Mouse (Mus musculus) heart, postnatal 36 days (tissue): ENCODE measurements around the gene Ass1. TPM values are rescaled to one million over a fixed set of nuclear protein-coding genes. Genes with fewer than 3 reads are reported as not detected.
"Not testable (repeated sequence)": the region's sequence is repeated elsewhere in the genome, so short reads cannot be mapped to it uniquely, and the experiment has no call there.

Experiments used
- DNase-seq, 2 experiments: peaks; one replicate each; pipeline ENCODE4 v3.0.0; 2021 to 2022
- intact Hi-C: fragments of 180-260 bp; cut with DNase I; formaldehyde crosslinking; loops from one replicate; pipeline ENCODE4 v1.15.1; 2025
- total RNA-seq, 2 experiments: library from RNA; stranded (reverse); gene quantifications; 2 replicates each; pipeline ENCODE4 v1.2.3; 2021

Ass1 gene
- total RNA-seq, 2 experiments from 2014 or later = 3.9 to 6.8 TPM

DNA sequence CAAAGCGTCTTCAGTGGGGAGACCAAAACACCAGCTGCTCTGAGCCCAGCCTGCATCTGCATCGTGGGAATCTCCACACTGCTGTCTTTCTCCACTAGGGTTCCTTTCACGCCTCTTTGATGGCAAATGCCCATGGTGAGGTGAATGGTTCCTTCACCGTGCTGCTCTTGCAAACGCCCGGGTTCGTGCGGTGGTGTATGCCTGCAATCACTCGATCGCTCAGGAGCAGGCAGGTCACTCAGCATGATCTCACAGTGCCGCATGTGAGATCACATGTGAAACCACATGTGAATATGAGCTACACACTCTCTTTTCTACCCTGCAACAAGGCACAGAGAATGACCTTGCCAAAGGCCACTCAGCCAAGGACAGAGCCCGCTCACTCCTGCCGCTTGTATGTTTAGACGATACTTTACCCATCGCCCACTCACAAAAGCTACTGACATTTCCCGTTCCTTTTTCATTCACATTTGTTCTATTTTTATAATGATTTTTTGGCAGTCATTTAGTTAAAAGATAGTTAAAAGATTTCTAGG, 51.9 kb downstream of the Ass1 start:
- DNase-seq = no peak
- intact Hi-C loops = no loop called here

DNA sequence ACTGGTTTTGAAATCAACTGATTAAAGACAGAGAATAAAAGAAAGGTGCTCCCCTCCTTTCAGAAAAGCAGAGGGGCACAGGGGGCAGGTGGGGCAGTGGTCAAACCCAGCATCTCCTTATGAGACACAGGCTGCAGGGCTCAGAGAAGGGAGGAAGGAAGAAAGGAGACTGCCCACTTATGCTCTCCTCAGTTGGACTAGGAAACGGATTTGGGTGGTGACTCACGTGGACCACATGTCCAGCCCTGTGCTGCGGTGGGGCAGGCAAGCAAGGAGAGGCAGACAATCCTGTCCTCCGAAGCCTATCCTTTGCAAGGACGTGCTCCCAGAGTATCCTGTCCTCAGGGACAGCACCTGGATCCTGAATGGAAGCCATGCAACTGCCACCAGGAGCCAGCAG, 54.6 kb downstream of the Ass1 start:
- intact Hi-C loops = no loop called here
- no peak for DNase-seq

DNA sequence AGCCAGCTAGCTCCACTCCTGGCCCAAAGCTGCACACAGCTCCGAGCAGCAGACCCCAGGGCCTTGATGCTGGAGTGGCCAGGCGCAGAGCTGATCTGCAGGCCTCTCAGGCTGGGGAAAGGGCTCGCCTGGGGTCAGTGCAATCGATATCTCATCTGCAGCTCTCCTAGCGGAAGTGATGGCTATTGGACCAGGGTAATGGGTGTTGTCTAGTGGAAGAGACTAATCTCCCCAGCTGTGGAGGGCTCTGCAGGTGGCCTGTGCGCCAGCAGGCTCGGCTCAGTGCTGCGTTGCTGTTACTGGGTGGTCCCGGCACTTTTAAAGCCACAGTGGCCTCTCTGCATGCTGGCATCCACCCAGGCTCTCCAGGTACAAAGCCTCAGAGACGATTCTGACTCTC, 55.8 kb downstream of the Ass1 start:
- intact Hi-C loops = no loop called here
- DNase-seq = no peak

DNA sequence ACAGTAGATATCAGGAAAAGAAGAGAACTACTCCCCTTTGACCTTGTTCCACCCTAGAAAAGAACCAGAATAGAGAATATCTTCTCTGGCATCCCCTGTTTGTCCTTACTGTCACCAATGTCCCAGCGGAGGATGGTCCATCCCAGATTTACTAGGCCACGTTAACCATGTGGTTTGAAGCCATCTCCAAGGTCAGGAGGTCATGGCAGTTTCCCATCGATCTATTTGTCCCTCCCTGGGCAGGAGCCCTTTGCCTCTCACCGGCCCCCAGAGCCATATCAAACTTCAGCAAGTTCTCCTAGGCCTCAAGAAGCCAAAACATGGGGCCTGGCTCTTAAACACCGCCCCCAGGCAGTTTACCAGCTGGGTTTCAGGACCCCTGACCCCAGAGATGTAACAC, 60.2 kb downstream of the Ass1 start:
- DNase-seq = no peak
- intact Hi-C loops = no loop called here

DNA sequence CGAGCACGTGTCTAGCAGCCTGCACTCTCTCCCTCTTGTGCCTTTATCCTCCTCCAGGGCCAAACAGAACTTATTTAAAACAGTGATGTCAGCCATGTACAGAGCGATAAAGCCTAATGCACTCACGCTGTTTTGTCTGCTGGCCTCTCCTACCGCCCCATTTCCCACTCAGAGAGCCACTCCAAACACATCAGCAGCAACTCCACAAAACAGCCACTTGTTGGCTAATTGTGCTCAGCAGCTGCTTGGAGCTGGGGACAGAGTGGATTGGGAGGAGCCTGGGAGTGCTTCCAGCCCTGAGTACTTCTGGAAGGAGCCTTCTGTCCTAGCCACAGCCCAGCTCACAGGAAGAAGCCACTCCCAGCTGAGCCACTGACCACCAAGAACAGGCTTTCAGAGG, 67.0 kb downstream of the Ass1 start:
- intact Hi-C loops = no loop called here
- DNase-seq = peak; percentile 52 to 66

DNA sequence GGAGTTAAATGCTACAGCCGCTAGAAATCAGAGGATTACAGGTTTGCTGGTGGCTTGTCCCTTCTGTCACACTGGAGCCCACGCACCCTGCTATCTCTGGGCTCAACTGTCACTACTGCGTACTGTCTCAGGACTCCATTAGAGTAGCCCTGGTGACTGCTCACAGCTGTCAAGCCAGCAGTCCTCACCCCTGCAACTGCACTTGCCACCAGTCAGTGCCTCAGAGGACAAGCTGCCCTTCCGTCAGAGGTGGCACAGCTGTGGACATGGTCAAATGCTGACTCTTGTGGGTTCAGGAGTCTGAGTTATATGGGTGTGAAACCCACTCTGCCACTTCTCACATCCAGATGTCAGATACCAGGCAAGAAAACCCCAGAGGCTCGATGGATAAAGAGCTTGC, 68.7 kb downstream of the Ass1 start:
- intact Hi-C loops = no loop called here
- no peak for DNase-seq

DNA sequence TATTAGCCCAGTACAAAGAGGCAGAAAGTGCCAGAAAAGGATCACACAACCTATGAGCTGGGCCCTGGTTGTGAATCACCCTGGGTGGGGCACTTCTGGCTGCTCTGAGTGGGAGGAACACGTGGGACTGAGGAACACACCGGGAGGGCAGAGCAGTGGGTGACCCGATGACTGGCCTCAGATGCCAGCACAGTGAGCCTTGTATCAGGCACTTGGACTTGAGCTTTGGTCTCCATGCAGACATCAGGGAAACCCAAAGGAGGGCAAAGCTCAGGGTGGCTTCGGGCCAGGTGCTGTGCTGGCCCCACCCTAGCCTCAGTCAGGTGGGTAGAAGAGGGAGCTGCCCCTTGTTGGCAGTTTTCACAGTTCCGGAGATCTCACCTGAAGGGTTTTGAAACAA, 71.6 kb downstream of the Ass1 start:
- DNase-seq = no peak
- intact Hi-C loops = no loop called here

DNA sequence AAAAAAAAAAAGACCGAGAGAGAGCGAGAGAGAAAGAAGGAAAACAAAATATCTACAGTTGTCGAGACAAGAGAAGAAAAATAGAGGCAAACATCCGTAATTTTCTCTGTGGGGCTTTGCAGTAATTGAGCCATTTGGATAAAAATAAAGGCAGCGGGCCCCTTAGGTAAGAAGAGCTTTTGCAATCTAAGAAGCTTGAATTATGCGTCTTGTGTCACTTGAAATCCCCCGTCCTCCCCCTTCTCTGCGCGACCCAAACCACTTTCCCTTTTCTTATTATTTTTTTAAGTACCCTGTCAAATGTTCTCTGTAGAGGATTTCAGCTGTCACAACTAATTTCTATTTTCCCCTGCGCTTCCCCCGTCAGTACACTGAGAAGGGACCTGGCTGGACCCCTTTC, 77.7 kb downstream of the Ass1 start:
- intact Hi-C loops = no loop called here
- DNase-seq = no peak

DNA sequence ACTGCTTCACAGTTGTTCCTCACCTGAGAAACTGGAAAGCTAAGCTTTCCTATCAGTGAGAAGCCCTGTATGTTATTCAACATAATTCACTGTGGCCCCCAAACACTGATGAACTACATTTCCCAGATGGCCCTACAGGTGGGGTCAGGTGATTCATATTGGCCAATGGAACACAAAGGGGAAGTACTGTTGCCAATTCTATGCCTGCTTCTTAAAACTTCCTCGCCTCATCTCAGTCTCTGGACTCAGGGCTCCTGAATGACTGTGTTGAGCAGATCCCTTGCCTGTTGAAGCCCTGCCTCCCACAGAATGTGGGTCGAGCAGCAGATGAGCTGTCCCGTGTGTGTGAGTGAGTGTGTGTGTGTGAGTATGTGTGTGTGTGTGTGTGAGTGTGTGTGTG, 80.5 kb downstream of the Ass1 start:
- DNase-seq = no peak
- intact Hi-C loops = no loop called here

DNA sequence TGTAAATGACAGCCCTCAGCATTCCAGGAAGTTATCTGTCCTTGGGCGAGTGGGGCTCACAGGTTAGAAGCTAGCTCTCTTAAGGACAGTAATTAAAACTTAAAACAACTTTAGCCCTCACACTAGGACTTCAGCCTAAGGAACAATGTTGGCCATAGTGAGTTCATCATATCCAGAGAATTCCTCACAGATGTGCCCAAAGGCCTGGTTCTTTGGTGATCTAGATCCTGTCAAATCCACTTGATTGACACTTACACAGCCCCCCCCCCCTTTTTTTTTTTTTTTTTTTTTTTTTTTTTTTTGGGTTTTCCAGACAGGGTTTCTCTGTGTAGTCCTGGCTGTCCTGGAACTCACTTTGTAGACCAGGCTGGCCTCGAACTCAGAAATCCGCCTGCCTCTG, 81.3 kb downstream of the Ass1 start:
- DNase-seq, intact Hi-C loops: not testable (repeated sequence)

DNA sequence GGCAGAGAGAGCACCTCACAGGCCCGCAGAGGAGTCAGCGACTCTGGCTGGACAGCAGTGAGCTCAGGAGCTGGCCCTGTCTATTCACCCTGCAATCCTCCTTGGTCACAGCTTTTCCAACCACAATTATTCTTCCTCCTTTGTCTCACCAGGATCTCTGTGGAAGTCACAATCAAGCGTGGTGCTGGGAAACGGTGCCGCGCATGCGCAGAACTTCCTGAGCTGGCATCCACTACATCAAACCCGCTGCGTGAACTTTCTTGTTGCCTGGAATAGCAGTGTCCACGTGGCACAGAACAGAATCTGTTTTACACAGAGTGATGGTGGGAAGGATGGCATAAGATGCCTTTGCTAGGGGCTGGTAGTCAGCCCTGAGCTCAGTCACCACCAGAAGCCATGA, 82.0 kb downstream of the Ass1 start:
- intact Hi-C loops = no loop called here
- no peak for DNase-seq

DNA sequence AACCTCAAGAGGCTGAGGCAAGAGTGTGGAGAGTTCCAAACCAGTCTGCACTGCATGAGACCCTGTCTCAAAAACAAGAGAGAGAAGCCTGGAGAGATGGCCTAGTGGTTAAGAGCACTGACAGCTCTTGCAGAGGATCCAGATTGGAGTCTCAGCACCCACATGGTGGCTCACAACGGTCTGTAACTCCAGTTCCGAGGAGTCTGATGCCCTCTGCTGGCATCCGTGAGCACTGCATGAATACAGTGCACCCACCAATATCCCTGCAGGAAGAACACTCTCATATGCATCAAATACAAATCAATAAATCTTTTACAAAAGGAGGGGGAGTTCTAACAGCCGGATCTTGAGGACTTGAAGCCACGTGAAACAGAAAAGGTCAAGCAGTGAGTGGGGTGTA, 84.6 kb downstream of the Ass1 start:
- intact Hi-C loops = no loop called here
- no peak for DNase-seq

Other genes with a start within 250 kb of the Ass1 start
- 10 to 100 TPM in 1 of 2 experiments, 1 to 10 TPM in 1; 9.5 to 10.5 TPM for gene Ncs1, start 224.4 kb upstream of the Ass1 start, total RNA-seq
- 10 to 100 TPM; 12.5 to 16.2 TPM for gene Hmcn2, start 155.8 kb upstream of the Ass1 start, total RNA-seq
- gene Fubp3, start 102.4 kb downstream of the Ass1 start, total RNA-seq = 10 to 100 TPM; 13.1 to 13.7 TPM
- not detected for gene Prdm12, start 169.8 kb downstream of the Ass1 start, total RNA-seq
- gene Exosc2, start 200.5 kb downstream of the Ass1 start, total RNA-seq = 10 to 100 TPM in 1 of 2 experiments, 1 to 10 TPM in 1; 9.4 to 10.7 TPM
- 10 to 100 TPM; 31.8 to 32.8 TPM for gene Abl1, start 218.2 kb downstream of the Ass1 start, total RNA-seq